Mouse (Mus musculus): ENCODE measurements around the gene Adam1b.
"Not testable (repeated sequence)": the region's sequence is repeated elsewhere in the genome, so short reads cannot be mapped to it uniquely, and the experiment has no call there.

The Adam1b gene

DNA sequence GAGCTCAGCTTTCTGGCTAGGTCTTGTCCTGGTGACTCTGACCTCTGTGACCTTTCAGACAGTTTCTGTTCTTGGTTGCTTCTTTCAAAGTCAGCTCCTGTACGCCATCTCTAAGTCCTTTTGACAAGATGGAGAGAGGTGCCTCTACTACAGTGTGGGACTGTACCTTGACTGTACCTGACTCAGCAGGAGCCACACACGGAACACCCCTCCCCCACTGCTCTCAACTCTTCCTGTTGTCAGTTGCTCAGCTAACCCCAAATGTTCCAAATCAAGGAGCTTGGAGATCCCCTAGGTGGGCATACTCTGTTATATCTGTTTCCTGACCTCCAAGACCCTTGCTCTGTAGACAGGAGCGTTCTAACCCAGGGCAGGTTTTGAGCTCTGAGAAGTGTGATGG, at the start of gene Adam1b:
TSS of gene Adam1b (minus strand) at position 205 of the 400 bp plus-strand sequence.
- no peak for DNase-seq

DNA sequence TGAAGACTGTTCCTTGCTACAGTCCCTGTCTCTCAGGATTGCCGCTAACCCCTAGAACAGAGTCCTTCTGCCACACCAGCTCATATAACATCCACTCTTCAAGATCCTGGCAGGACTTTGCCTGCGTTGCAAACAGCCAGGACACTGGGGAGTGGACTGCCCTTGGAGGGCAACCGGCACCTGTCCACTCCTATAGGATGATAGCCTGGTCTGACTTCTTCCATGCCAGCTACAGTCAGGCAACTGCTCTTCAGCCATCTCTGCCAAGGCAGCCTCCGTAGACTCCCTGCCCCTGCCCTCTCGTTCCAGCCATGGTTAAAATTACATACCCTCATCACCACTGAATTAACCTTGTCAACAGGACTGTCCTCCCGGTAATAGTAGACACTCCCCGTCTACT, 46.0 kb upstream of the Adam1b start:
- DNase-seq, result no peak

DNA sequence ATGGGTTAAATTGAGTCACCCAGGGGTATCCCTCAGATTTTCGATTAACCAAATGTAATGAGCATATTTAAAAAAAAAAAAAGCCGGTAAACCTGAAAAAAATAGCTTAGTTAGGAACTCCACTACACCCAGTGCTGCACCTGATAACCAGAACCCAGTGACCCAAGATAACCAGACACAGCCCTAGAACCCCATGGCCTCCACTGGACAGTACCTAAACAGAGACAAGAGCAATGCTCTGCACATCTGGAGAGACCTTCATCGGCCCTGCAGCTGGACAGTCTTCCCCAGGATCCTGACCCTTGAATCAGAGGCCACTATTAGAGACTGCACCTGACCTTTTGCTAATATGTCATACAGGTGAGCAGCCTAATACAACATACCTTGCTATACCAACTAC, 43.8 kb upstream of the Adam1b start:
- no peak for DNase-seq

DNA sequence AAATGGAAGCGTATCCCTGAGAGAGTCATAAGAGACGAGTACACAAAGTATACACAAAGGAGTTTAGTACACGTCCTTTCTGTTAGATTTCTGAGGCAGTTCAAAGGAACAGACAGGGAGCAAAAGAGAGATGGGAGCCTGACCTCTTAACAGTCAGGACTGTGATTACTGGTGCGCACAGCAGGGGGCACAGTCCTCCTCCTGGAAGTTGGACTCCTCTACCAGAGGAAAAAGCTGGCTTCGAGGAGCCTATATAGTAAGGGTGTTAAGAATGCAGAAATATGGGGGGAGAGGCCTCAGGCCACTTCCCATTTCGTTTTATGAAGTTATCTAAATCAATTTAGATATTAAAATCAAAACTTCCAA, 43.3 kb upstream of the Adam1b start:
- DNase-seq, result peak; percentile 75

DNA sequence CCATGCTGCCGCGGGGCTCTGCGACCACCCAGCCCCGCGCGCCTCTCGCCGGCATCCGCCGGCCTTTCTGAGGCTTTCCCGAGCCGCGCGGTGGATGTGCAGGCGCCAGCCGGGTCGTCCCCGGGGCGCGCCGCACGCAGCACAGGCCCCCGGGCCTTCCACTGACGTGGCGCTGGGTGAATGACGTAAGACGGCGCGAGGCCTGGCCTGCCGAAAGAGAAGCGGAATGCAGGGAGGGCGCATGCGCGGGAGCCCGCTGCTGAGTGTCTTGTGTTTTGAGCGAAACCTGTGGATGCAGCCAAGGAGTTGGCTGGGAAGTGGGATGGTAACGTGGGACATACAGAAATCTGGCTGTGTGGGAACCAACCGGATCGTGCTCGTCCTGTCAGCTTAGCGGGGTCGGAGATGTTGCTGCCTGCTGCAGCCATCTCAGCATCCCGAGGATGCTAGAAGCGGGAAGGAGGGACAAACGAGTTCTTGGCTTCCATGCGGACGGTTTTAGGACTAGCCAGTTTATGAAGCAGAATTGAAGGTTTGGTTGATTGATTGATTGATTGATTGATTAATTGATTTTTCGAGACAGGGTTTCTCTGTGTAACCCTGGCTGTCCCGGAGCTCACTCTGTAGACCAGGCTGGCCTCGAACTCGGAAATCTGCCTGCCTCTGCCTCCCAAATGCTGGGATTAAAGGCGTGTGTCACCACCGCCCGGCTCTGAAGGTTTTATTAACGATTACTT, 42.7 kb upstream of the Adam1b start, which contains the start of gene Mapkapk5:
TSS of gene Mapkapk5 (minus strand) at position 113 of the 737 bp plus-strand sequence.
- DNase-seq, result peak; percentile 97

DNA sequence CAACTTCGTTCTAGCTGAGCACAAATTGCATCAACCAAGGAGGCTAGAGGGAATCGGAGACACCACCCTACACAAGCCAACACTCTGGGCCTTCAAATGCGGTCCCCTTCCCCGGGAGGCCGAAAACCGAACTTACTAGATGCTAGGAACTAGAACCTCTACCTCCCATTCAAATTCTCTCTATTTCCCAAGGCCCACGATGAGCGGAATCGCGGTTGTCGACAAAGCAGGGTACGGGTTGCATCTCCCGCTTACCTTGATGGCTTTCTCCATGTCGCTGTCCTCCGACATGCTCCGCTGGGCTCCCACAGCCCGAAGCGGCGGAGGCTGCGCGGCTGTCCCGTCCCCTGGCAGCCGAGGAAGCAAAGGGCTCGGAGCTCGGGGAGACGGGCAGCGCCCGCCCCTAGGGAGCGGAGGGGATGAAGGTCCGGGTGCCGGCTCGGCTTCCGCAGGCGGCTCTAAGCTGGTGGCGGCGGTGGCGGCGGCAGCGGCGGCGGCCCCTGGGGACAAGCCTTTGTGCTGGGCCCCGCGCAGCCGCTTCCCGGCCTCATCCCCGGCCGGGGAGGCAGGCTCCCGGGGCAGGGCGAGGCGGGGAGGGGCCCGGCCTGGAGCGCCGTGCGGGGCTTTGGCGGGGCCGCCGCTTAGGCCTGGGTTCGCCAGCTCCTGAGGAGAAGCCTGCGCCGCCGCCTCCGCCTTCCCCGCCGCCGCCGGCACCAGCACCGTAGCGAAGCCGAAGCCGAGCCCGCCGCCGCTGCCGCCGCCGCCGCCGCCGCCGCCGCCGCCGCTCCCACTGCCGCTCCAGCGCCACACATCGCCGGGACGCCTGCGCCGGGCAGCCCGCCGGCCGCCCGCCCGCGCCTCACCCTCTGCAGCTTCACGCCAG, 41.9 kb upstream of the Adam1b start, which contains the start of the genes Adam1a and Gm42878:
TSS of gene Adam1a (minus strand) at position 573 of the 883 bp plus-strand sequence.
TSS of gene Gm42878 (minus strand) at position 573 of the 883 bp plus-strand sequence.
- DNase-seq, result peak; percentile 21

DNA sequence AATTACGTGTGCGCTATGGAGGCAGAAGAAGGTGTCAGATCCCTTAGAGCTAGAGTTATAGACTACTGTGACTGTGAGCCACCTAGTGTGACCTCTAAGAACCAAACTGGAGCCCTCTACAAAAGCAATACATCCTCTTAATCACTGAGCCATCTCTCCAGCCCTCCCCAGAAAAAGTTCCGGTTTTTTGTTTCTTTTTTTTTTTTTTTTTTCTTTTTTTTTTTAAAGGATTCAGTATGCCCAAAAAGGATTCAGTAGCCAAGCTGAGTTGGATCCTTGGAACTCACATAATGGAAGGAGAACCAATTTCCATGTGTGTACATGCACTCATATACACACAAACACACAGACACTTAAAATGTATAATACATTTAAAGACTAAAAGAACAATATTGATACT, 40.1 kb upstream of the Adam1b start:
- DNase-seq, result no peak

DNA sequence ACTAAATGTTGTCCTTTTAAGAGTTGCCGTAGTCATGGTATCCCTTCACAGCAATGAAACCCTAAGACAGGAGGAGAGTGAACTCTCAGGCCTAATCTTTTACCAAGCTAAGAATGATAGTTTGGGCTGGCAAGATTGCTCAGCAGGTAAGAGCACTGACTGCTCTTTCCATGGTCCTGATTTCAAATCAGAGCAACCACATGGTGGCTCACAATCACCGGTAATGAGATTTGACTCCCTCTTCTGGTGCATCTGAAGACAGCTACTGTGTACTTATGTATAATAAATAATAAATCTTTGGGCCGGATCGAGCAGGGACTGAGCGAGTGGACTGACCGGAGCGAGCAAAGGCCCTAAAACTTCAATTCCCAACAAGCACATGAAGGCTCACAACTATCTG, 38.0 kb upstream of the Adam1b start:
- no peak for DNase-seq

DNA sequence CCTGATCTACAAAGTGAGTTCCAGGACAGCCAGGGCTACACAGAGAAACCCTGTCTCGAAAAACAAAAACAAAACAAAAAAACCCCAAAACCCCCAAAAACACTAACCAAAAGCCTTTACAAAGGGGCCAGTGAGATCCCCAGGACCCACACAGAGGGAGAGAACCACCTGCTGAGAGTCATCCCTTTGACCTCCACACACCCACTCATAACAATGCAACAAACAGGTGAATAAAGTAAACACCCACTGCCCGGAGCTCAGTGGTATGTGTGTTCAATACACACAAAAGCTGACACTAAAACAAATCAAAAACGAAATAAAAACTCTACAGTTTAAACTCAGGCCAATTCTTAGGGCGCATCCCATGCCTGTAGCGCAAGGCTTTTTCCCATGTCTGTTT, 36.8 kb upstream of the Adam1b start:
- no peak for DNase-seq

DNA sequence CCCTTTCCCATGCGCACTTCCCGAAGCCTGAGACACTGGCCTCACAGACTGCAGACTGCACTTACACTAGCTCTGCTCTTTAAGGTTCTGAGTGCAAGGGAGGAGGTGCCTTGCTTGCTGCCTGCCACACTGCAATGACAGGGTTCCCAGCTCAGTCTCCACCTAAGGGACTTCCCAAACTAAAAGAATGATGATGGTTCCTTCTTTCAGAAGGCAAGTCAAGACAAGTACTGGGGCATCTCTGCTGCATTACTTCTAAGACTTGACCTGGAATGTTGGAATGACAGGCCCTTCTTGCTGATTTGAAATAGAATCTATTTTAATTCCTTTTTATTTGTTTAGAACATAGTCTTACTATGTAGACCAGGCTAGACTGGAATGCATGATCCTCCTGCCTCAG, 34.4 kb upstream of the Adam1b start:
- no peak for DNase-seq

DNA sequence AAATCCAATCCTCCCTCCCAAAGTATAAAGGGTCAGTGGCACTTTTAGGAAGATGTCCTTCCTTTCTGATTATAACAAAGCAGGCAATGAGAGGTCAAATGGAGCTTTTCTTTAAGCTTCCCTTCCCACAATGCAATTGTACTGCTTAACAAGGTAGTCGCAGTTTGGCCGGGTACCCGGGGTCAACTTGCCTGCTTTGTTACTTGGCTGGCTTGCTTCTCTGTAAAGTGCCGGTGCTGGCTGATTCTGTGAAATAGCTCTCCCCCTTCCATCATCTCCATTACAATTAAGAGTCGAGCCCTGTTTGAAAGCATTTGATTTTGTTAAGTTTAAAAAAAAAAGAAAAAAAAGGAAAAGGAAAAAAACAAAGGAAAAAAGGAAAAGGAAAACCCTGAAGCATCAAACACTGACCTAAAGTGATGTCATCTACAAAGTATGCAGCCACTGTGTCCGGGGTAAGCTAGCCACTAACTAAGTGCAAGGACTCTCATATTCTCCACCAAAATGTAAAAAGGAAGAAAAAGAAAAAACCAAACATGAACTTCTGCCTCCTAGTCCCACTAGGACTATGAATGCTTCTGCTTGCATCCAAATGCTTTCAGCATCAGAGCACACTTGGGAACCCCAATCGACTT, 33.8 kb upstream of the Adam1b start:
- DNase-seq, result no peak

DNA sequence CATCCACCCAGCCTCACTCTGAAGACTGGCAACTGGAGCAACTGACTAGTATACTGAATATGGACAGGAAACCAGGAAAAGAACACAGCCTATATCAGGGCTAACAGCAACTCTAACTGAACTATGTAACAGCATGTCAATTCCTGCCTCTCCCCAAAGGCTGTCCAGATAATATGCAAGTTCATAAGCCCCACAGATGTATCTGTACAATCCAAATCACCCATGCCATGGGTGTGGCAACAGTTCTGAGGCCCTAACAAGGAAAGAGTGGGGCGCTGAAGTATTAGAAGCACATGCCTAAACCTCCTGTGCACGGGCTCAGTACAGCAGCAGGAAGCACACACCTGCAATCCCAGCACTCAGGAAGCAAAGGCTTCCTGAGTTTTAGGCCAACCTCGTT, 31.9 kb upstream of the Adam1b start:
- no peak for DNase-seq

DNA sequence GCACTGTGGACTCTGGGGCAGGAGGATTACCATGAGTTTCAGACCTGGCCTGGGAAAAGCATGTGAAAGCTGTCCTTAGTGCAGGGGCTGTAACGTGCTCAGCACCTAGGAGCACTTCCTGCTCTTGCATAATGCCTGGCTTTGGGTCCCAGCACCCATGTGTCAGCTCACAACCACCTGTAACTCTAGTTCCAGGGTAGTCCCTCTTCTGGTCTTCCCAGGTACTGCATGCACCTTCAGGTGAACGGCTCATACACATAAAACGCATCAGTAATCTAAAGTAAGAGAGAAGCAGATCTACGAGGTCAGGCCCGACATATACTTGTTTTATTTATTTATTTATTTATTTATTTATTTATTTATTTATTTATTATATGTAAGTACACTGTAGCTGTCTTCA, 31.3 kb upstream of the Adam1b start:
- DNase-seq, result peak; percentile 30

DNA sequence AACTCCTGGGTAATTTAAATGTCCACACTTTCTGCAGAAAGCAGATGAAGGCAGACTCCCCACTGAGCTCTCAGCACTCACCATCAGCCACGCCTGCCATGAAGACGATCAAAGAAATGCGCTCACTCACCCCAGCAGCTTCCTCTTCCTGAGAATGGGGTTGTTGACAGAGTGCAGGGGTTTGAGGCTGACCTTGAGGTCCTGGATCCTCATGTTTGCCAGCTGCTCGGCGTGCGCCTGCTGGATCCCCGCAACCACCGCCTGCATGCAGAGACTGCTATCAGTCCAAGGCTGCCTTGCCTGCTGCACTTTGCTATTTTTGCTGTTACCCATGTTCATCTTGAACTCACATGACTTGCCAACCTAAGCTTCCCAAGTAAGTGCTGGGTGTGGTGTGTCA, 23.7 kb upstream of the Adam1b start:
- peak; percentile 26 for DNase-seq

DNA sequence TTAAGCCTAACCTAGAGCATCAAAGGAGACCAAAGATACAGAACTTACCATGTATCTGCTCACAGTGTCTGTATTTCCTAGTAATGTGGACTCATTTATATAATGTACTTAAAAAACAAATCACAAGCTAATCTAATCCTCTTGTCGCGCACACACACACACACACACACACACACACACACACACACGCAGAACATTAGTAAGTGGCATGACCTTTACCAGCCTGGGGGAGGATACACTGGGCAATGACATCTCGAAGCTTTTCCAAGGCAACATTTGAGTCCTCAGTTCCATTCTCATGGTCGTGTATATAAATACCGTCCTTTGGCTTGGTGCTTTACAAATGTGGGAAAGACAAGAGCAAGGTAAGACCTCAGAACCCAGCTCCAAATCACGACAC, 23.3 kb upstream of the Adam1b start:
- no peak for DNase-seq

DNA sequence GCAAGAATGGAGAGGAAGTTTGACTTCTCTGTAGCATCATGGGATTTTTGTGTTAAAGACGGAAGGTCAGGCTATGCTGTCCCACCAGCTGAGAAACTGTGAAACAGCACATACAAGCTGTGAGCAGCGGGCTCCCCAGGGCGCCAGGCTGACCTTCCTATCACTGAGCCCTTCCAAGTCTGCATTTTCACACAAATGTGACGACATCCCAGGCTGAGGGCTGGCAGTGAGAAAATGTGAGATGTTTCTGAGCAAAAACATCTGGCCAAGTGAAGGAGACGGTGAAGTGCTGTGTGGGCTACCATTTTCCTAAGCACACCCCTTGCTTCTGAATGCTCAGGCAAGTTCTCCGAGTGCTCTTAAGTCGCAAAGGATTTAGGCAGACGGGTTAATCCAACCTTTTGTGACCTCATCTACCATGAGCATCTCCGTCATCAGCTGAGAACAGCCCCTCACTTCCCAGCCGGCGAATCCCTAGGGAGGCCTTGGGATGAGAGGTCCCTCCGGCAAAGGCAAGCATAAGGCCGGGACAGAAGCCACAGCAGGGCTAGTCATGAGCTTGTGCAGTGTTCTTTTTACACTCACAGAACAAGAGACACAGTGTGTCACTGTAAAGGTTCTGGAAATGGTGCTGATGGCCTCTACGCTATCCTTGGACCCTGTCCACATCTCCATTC, 22.7 kb upstream of the Adam1b start:
- peak; percentile 28 for DNase-seq

DNA sequence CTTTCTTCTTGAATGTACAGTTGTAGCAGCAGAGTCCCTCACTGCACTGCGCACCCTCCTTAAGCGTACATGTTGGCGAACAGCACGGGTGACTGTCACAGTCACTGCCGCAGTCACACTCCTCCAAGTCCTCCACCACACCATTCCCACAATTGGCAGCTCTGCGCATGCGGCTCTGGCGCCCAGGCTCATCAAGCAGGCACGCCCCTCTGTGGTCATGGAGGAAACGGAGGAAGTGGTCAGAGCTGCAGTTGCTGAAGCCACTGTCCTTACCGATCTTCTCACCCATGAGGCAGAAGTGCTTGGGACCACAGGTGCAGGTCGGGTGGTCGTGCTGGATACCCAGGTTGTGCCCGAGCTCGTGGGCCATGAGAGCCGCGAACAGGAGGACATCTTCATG, 16.5 kb upstream of the Adam1b start:
- not testable (repeated sequence) for DNase-seq

DNA sequence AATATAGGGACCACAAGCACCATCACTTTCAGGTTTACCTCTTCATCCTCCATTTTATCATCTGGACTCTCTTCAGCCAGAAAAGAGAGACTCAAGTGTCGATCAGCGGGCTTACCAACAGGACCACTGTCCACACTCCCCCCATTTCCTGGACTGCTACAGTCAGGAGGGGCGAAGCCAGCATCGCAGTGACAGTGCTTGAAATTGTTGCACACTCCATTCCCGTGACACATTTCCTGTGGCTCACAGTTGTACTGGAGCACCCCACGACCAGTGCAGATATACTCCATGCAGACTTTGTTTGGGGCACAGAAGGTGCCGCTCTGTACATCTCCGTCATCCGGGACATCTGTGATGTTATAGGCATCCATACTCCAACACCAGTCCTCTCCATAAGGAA, 15.7 kb upstream of the Adam1b start:
- no peak for DNase-seq

DNA sequence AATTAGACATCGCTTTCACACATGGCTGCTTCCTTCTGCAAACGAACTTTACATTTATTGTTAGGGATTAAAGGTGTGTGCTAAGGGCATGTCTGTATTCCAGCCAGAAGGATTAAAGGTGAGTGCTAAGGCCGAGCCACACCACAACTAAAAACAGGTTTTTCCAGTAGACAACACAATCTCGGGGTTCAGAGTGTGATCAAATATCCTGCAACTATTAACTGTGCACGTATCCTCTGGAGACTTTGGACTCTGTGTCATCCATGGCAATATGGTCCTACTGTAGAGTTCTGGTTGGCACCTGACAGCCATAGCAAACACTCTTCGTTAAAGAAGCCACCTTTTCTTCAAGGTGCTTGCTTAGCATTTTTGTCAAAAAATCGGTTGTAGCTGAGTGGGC, 6.8 kb upstream of the Adam1b start:
- DNase-seq, result no peak

DNA sequence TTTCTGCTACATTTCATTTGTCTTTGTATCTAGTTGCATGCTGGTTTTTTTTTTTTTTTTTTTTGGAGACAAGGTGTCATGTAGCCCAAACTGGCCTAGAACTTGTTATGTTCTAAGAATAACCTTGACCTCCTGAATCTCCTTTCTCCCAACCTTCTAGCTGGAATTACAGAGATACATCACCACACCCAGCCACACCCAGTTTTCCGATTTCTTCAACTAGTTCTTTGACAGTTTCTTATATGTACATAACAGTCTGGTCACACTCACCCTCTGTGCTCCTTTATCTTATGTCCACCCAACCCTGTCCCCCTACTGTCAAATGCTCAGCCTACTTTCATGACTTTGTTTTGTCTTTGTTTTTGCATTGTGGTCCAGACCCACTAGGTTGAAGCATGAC, 3.6 kb upstream of the Adam1b start:
- DNase-seq, result no peak

DNA sequence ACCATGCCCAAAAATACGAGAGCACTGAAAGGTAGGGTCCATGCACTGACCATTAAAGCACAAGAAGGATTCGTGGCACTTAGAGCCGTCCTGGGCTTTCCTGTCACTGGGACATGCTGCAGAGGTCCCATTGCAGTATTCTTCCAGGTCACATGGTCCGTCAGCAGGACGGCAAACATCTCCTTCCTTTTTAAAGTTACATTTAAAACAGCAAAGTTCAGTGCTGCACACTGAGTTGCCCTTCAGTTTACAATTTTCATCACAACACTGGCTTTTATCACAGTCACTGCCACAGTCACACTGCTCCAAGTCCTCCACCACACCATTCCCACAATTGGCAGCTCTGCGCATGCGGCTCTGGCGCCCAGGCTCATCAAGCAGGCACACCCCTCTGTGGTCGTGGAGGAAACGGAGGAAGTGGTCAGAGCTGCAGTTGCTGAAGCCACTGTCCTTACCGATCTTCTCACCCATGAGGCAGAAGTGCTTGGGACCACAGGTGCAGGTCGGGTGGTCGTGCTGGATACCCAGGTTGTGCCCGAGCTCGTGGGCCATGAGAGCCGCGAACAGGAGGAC, 1.7 kb downstream of the Adam1b start:
- peak; percentile 23 for DNase-seq

DNA sequence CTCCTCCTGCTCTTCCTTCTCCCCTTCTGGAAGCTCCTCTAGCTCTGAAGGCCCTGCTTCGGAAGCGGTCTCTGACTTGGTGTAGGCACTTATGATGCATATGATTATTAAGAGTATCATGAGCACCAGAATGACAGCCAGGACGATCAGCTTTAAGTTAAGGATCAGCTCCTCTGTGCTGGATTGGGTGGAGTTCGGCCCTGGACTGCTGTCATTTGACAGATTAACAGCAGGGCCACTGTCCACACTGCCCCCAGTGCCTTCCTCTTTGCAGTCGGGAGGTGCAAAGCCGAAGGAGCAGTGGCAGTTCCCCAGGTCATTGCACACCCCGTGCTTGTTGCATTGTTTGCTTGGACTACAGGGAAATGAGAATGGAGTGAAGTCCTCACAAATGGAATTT, 2.5 kb downstream of the Adam1b start:
- no peak for DNase-seq

DNA sequence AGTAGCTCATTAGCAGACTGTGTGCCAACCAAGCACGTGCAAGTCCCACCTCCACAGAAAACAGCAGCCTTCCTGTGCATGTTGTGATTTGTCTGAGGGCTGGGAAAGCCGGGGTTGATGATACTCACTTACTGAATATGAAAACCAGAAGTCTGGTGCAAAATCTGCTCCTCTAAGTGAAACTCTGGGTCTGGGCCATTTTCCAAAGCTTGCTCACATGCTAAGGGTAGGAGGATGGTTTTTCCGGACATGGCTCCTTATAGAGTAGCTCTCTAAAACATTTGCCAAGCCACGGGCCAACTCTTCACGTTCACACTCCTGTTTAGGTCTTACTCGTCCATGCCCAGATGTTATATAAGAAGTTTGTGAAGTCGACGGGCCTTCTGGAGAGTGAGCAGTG, 9.9 kb downstream of the Adam1b start:
- no peak for DNase-seq
